Mouse (Mus musculus) stomach, postnatal 0 days (tissue): Measurements from ENCODE around the gene Gm4513. TPM values are rescaled to one million over a fixed set of nuclear protein-coding genes. Genes with fewer than 3 reads are reported as not detected.
"Not testable (repeated sequence)": the region's sequence is repeated elsewhere in the genome, so short reads cannot be mapped to it uniquely, and the experiment has no call there.

Source experiments
- ATAC-seq: fragments of 200-750 bp; cut with Nextera tagmentation; 2 replicates; pipeline ENCODE4 v1.8.0; 2017; ENCODE audit not compliant: low FRiP score, low TSS enrichment
- DNase-seq: peaks from one replicate; pipeline ENCODE4 v3.0.0-alpha.2; 2016; ENCODE audit warnings: low spot score
- H3K27ac ChIP-seq: fragments of 300-500 bp; sonication (generic); replicated peaks from 2 replicates; pipeline ENCODE4 v1.5.1; 2014; ENCODE audit warnings: mild to moderate bottlenecking, control low read depth
- H3K27me3 ChIP-seq: fragments of 300-500 bp; sonication (generic); 2 replicates; pipeline ENCODE4 v1.6.1; 2014; ENCODE audit warnings: low read length; ENCODE audit not compliant: control insufficient read depth, insufficient read depth
- H3K36me3 ChIP-seq: fragments of 300-500 bp; sonication (generic); 2 replicates; pipeline ENCODE4 v1.6.1; 2014; ENCODE audit warnings: low read length, mixed read lengths; ENCODE audit not compliant: control insufficient read depth, insufficient read depth
- H3K4me1 ChIP-seq: fragments of 300-500 bp; sonication (generic); replicated peaks from 2 replicates; pipeline ENCODE4 v1.6.1; 2014; ENCODE audit warnings: antibody characterized with exemption; ENCODE audit not compliant: control insufficient read depth, insufficient read depth
- H3K4me2 ChIP-seq: fragments of 300-500 bp; sonication (generic); replicated peaks from 2 replicates; pipeline ENCODE4 v1.6.1; 2014; ENCODE audit warnings: low read depth, mild to moderate bottlenecking, control low read depth, moderate library complexity
- H3K4me3 ChIP-seq: fragments of 300-500 bp; sonication (generic); 2 replicates; pipeline ENCODE4 v1.5.1; 2014; ENCODE audit warnings: low read depth, low read length, control low read depth
- H3K9ac ChIP-seq: fragments of 300-500 bp; sonication (generic); 2 replicates; pipeline ENCODE4 v1.6.1; 2014; ENCODE audit warnings: mild to moderate bottlenecking, low read length, control low read depth, mixed read lengths
- H3K9me3 ChIP-seq: fragments of 300-500 bp; sonication (generic); 2 replicates; pipeline ENCODE4 v1.6.1; 2016; ENCODE audit warnings: low read length; ENCODE audit not compliant: control insufficient read depth
- WGBS: fragments of 180-500 bp; shearing (Covaris S2); extraction: QIAGEN DNeasy Blood & Tissue Kit; methylation state at CpG from one replicate; pipeline ENCODE4 v1.1.7; 2014; 5-methylcytosine and 5-hydroxymethylcytosine counted together
- polyA plus RNA-seq: library from polyadenylated mRNA; unstranded; fragments of >200 nt; fragmentation: Nextera tagmentation; extraction: Ambion mirVana; gene quantifications from 2 replicates; pipeline ENCODE4 v1.2.1, GENCODE M21; 2015

Gm4513 gene
- polyA plus RNA-seq = not detected in 2 replicates

DNA sequence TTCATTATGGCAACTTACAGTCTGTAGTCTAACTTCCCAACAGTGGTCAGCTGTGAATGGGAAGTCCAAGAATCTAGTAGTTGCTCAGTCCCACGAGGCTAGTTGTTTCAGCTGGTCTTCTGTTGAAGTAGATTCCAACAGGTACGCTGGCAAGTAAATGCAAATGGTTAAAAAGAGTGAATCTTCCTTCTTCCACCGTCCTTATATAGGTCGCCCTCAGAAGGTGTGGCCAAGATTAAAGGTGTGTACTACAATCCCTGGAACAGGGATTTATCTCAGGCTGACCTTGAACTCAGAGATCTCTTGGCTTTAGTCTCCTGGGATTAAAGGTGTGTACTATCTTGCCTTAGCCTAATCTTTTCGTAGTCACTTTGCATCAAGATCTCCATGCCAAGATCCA is at the start of gene Gm4513:
Gene Gm4513, minus strand, starts transcription at position 101 of the 400 bp plus-strand sequence.
- H3K27me3 ChIP-seq, H3K4me2 ChIP-seq, H3K4me3 ChIP-seq, H3K9ac ChIP-seq, H3K4me1 ChIP-seq, H3K9me3 ChIP-seq, H3K36me3 ChIP-seq, H3K27ac ChIP-seq, ATAC-seq, DNase-seq: not testable (repeated sequence)
- 76% methylated on average over 3 of the region's 5 CpGs for WGBS

GRCm38 (mm10) chr7:20576141-20576540 is 22.7 kb downstream of the Gm4513 start, which contains the start of gene Gm4141:
Gene Gm4141 (minus strand): TSS chr7:20576241.
- not testable (repeated sequence) for H3K9ac ChIP-seq, ATAC-seq, H3K36me3 ChIP-seq, H3K27me3 ChIP-seq, H3K9me3 ChIP-seq, H3K4me2 ChIP-seq, H3K4me1 ChIP-seq, DNase-seq, H3K27ac ChIP-seq, H3K4me3 ChIP-seq
- no CpG with 5 or more reads among the region's 3 CpGs for WGBS

GRCm38 (mm10) chr7:20545657-20546056 is 53.2 kb downstream of the Gm4513 start, which contains the start of gene Gm5726:
Gene Gm5726 (minus strand): TSS chr7:20545757.
- H3K27ac ChIP-seq, H3K9me3 ChIP-seq, DNase-seq, H3K4me1 ChIP-seq, H3K4me3 ChIP-seq, H3K9ac ChIP-seq, H3K36me3 ChIP-seq, ATAC-seq, H3K27me3 ChIP-seq, H3K4me2 ChIP-seq: not testable (repeated sequence)
- WGBS = no CpG with 5 or more reads among the region's 1 CpGs

Other genes with a start within 250 kb of the Gm4513 start
- not detected in 2 replicates for gene Gm5728, start 223.6 kb downstream of the Gm4513 start, polyA plus RNA-seq
- not detected in 2 replicates for gene Vmn1r100, start 181.1 kb downstream of the Gm4513 start, polyA plus RNA-seq
- gene Vmn1r101, start 156.4 kb downstream of the Gm4513 start, polyA plus RNA-seq = not detected in 2 replicates
- not detected in 2 replicates for gene Gm10670, start 124.1 kb downstream of the Gm4513 start, polyA plus RNA-seq
- gene Vmn1r103, start 88.5 kb downstream of the Gm4513 start, polyA plus RNA-seq = not detected in 2 replicates
- not detected in 2 replicates for gene Vmn1r104, start 65.2 kb downstream of the Gm4513 start, polyA plus RNA-seq
- gene Gm5726, start 53.3 kb downstream of the Gm4513 start, polyA plus RNA-seq = not detected in 2 replicates
- not detected in 2 replicates for gene Gm4141, start 22.8 kb downstream of the Gm4513 start, polyA plus RNA-seq
- not detected in 2 replicates for gene Vmn1r107, start 69.9 kb upstream of the Gm4513 start, polyA plus RNA-seq
- not detected in 2 replicates for gene Vmn1r111, start 104.2 kb upstream of the Gm4513 start, polyA plus RNA-seq
- gene Gm10668, start 131.6 kb upstream of the Gm4513 start, polyA plus RNA-seq = not detected in 2 replicates
- gene Vmn1r112, start 172.2 kb upstream of the Gm4513 start, polyA plus RNA-seq = not detected in 2 replicates
- gene Vmn1r113, start 188.3 kb upstream of the Gm4513 start, polyA plus RNA-seq = not detected in 2 replicates
- gene Vmn1r114, start 213.2 kb upstream of the Gm4513 start, polyA plus RNA-seq = not detected in 2 replicates
- gene Vmn1r115, start 246.0 kb upstream of the Gm4513 start, polyA plus RNA-seq = not detected in 2 replicates